Mouse (Mus musculus): ENCODE data around the gene Mapk8ip3.

Mapk8ip3 gene

DNA sequence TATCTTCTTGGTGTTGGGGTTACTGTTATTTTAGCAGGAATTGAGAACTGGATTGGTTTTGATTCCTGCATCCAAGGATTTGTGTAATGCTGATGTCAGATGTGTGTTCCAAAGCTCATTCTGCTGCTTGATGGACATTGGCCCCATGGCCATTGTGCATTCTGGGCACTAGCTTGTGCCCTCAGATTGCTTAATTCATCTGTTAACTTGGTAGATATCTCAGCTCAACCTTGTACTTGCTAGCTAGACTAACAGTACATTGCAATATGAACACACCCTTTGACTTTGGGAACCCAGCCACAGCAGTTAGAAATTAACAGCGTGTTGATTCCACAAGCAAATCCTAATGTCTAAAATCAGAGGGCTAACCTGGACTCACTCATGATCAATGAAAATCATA, 89.4 kb downstream of the Mapk8ip3 start:
- no peak for DNase-seq

DNA sequence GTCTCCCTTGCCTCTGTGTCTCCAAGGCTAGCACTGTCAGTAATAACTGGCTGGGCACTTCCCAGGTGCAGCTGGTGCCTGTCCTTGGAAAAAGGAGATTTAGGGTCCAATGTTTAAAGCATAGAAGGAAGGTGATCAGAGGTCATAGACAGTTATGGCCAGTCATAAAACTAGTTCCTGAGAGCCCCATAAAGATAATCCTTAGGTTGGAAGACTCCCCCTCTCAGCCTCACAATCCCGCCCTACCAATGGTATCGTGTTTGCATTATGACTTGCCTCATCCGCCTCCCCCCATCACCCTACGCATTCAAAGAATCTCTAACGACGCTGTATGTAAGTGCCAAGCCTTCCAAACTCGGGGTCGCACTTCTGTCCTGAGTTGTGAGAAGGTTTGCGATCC, 92.3 kb downstream of the Mapk8ip3 start:
- no peak for DNase-seq

DNA sequence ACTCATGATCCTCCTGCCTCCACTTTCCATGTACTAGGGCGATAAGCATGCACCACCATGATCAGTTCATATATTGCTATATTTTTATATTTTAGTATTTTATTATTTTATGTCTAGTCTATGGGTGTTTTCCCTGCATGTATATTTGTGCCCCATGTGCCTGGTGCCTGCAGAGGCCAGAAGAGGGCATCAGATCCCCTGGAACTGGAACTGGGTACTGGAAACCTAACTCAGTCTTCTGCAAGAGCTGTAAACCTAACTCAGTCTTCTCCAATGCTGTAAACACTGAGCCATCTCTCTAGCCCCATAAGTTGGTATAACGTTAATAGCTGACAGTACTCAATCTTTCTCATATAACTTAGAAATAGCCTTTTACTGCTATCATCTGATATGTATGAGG, 94.1 kb downstream of the Mapk8ip3 start:
- no peak for DNase-seq
